Mouse (Mus musculus) adrenal gland, postnatal 4 days (tissue): ENCODE data around the gene Ppp1r37. TPM values are rescaled to one million over a fixed set of nuclear protein-coding genes. Genes with fewer than 3 reads are reported as not detected.

Experiments
- DNase-seq, 2 experiments: peaks; one replicate each; pipeline ENCODE4 v3.0.0; 2021 to 2022; ENCODE audit warnings: low spot score in 2 of 2, mixed read lengths in 2 of 2
- total RNA-seq, 2 experiments: library from RNA; stranded (reverse); gene quantifications; 2 replicates each; pipeline ENCODE4 v1.2.3; 2021

Gene Ppp1r37
- total RNA-seq, 2 experiments from 2014 or later: 66.7 to 67.1 TPM

- no peak for DNase-seq
Measured at GRCm38 (mm10) chr7:19506326-19506725, 56.5 kb downstream of the Ppp1r37 start.

GRCm38 (mm10) chr7:19503481-19504068, 59.3 kb downstream of the Ppp1r37 start:
- DNase-seq: no peak

GRCm38 (mm10) chr7:19501658-19502057, 61.2 kb downstream of the Ppp1r37 start:
- DNase-seq: no peak

DNA sequence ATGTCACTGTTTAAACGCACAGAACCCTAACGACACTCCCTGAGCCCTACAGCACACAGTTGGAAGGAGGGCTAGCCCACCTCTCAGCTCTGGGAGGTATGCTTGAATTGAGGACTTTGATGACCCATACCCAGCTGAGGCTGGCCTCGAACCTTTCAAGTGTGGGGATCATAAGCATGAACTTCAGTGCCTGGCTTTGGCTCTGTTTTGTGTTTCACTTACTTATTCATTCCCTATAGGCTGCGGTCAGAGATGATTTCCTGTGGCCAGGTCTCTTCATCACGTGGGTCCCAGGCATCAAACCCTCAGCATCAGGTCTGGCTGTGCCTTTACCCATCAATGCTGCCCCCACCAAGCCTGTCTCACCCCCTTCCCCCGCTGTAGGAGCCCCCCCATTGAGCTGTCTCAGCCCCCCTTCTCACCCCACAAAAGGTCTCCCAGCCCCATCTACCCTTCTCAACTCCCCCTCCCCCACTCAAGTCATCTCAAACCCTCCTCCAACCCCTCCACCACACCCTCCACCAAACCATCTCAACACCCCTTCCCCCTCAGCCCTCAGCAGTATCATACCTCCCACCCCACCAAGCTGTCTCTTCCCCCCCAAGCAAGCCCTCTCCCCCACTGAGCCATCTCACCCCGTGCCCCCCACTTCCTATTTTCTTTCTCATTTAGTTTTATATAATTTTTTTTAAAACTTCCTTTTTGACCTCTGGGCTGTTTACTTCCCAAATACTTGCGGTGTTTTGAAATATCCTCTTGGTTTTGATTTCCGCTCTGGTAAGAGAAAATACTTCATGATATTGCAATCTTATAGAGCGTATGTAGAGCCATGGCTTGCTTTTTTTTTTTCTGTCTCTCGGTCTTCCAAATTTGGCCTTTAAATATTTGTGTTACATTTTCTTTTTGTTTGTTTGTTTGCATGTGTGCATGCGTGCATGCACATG, 62.2 kb downstream of the Ppp1r37 start:
- DNase-seq: no peak

GRCm38 (mm10) chr7:19498326-19498725, 64.5 kb downstream of the Ppp1r37 start:
- DNase-seq: no peak

GRCm38 (mm10) chr7:19496214-19496555, 66.7 kb downstream of the Ppp1r37 start:
- no peak for DNase-seq

DNA sequence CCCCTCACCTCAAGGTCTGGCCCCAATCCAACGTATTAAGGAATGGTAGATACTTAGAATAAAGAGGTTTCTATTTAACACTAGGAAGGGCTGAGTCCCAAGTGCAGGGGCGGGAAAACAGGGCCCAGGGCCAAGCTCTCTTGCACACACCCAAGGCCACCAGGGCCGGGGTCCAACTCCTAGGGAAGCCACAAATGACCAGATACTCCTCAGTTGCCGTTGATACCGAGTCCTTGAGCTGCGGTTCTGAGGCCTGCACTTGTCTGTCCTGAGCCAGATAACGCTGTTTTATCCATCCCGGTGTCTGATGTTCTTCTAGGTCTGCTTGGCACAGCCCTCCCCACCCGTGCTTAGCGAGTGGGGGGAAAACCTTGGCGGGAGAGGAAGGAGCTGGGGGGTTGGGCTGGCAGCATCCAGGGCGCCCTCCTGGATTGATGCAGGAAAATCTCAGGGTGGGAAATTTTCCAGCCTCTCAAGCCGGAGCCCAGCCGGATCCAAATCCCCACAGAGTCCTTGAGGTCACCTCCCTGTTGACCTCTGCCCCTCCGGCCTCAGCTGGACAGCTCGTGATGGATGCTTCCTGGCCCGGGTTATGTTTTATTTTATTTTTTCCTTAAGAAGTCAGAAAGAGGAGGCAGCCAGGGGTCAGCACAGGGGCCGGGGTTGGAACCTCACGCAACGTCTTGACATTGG, 67.2 kb downstream of the Ppp1r37 start:
- no peak for DNase-seq

- DNase-seq: no peak
Measured at GRCm38 (mm10) chr7:19494751-19495474, 68.0 kb downstream of the Ppp1r37 start.

GRCm38 (mm10) chr7:19491731-19492130, 71.1 kb downstream of the Ppp1r37 start:
- no peak for DNase-seq

DNA sequence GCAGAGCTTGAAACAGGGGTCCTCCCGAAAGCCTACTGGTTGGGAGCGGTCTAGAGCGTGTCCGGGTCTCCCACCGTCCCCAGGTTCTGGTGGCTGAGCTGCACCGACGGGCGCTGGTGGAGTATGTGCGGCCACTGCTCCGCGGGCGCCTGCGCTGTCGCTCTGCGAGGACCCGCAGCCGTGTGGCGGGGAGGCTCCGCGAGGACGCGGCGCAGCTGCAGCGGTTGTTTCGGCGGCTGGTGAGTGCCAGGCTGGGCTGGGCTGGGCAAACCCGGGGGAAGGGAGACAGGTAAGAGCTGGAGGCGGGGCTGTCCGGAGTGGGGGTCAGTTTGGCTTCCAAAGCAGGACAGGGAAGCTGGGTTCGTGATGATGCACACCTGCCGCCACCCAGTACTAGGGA, 73.4 kb downstream of the Ppp1r37 start:
- no peak for DNase-seq

- no peak for DNase-seq
Measured at GRCm38 (mm10) chr7:19486549-19486948, 76.3 kb downstream of the Ppp1r37 start.

DNA sequence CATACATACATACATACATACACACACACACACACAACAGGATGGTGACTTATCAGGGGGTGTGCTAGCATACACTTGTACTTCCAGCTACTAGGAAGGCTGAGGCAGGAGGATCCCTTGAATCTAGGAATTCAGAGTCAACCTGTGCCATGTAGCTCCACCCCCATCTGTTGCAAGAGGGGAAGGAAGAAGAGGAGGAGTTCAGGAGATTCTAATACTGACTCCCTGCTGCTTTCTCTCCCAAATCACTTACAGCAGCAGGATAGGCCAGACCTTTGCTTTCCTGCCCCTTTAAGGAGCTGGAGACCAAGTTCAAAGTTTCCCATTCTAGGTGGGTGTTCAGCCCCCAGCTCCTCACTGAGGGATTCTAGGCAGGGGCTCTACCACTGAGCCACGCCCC, 77.4 kb downstream of the Ppp1r37 start:
- DNase-seq: no peak

- DNase-seq: no peak
Measured at GRCm38 (mm10) chr7:19483281-19483680, 79.6 kb downstream of the Ppp1r37 start.

Other genes starting within 250 kb of the Ppp1r37 start
- 10 to 100 TPM; 38.6 to 45.2 TPM for gene Ercc1, start 218.3 kb downstream of the Ppp1r37 start, total RNA-seq
- 10 to 100 TPM; 14.1 to 16.1 TPM for gene Cd3eap, start 203.6 kb downstream of the Ppp1r37 start, total RNA-seq
- 1 to 10 TPM; 9.1 to 9.6 TPM for gene Ppp1r13l, start 203.3 kb downstream of the Ppp1r37 start, total RNA-seq
- 10 to 100 TPM; 39.6 to 41.6 TPM for gene Ercc2, start 181.1 kb downstream of the Ppp1r37 start, total RNA-seq
- 1 to 10 TPM; 2.6 to 3.9 TPM for gene Klc3, start 159.0 kb downstream of the Ppp1r37 start, total RNA-seq
- 100 to 1,000 TPM; 103 to 234 TPM for gene Ckm, start 158.3 kb downstream of the Ppp1r37 start, total RNA-seq
- gene Mark4, start 104.3 kb downstream of the Ppp1r37 start, total RNA-seq: 10 to 100 TPM; 47.7 to 51.6 TPM
- 10 to 100 TPM; 26.7 to 28.7 TPM for gene Exoc3l2, start 99.7 kb downstream of the Ppp1r37 start, total RNA-seq
- gene Bloc1s3, start 54.7 kb downstream of the Ppp1r37 start, total RNA-seq: 1 to 10 TPM; 7.7 to 8.1 TPM
- gene Trappc6a, start 54.7 kb downstream of the Ppp1r37 start, total RNA-seq: 10 to 100 TPM; 67.0 to 76.7 TPM
- gene Nkpd1, start 45.2 kb downstream of the Ppp1r37 start, total RNA-seq: under 1 TPM; 0.17 to 0.28 TPM
- gene Zfp296, start 14.2 kb upstream of the Ppp1r37 start, total RNA-seq: under 1 TPM; 0.25 to 0.39 TPM
- gene Gemin7, start 14.5 kb upstream of the Ppp1r37 start, total RNA-seq: 10 to 100 TPM; 67.0 to 68.8 TPM
- gene Clasrp, start 41.4 kb upstream of the Ppp1r37 start, total RNA-seq: 10 to 100 TPM; 74.3 to 79.6 TPM
- gene Relb, start 66.4 kb upstream of the Ppp1r37 start, total RNA-seq: 10 to 100 TPM; 22.3 to 23.8 TPM
- gene Clptm1, start 102.0 kb upstream of the Ppp1r37 start, total RNA-seq: 100 to 1,000 TPM; 112 to 116 TPM
- gene Apoc2, start 114.9 kb upstream of the Ppp1r37 start, total RNA-seq: 10 to 100 TPM in 1 of 2 experiments, 1 to 10 TPM in 1; 3.0 to 81.8 TPM
- gene Gm44805, start 118.3 kb upstream of the Ppp1r37 start, total RNA-seq: 1 to 10 TPM; 3.2 to 9.1 TPM
- 100 to 1,000 TPM in 1 of 2 experiments, 10 to 100 TPM in 1; 82.0 to 218 TPM for gene Apoc4, start 118.4 kb upstream of the Ppp1r37 start, total RNA-seq
- gene Apoc1, start 129.6 kb upstream of the Ppp1r37 start, total RNA-seq: 100 to 1,000 TPM; 390 to 714 TPM
- gene Apoe, start 136.1 kb upstream of the Ppp1r37 start, total RNA-seq: 1,000 to 10,000 TPM in 1 of 2 experiments, 100 to 1,000 TPM in 1; 636 to 2,003 TPM
- gene Tomm40, start 152.4 kb upstream of the Ppp1r37 start, total RNA-seq: 100 to 1,000 TPM; 137 to 139 TPM
- 10 to 100 TPM; 72.0 to 80.6 TPM for gene Nectin2, start 187.4 kb upstream of the Ppp1r37 start, total RNA-seq
- 10 to 100 TPM; 59.8 to 84.7 TPM for gene Bcam, start 207.9 kb upstream of the Ppp1r37 start, total RNA-seq
- 1 to 10 TPM in 1 of 2 experiments, under 1 TPM in 1; 0.68 to 1.0 TPM for gene Cblc, start 233.7 kb upstream of the Ppp1r37 start, total RNA-seq